Mouse (Mus musculus) testis, adult 2 months (tissue): ENCODE measurements around the gene Tefm.

Experiments
- CTCF ChIP-seq: fragments of 200-500 bp; IDR thresholded peaks from 2 replicates; pipeline ENCODE4 v1.5.1; 2012; ENCODE audit warnings: low read depth, mild to moderate bottlenecking, inconsistent platforms, low read length, moderate library complexity; ENCODE audit not compliant: control insufficient read depth, insufficient read depth, insufficient replicate concordance
- POLR2A ChIP-seq: fragments of 200-500 bp; IDR thresholded peaks from 2 replicates; pipeline ENCODE4 v1.6.1; 2012; ENCODE audit warnings: low read depth, mild to moderate bottlenecking, inconsistent platforms, low read length, moderate library complexity; ENCODE audit not compliant: control insufficient read depth

- no peak for TF ChIP-seq POLR2A
- TF ChIP-seq CTCF = no peak
These were observed 26.1 kb upstream of the Tefm start for GRCm38 (mm10) chr11:80168121-80168520.
